Mouse (Mus musculus) liver, embryonic 14.5 days (tissue): ENCODE measurements around the gene Tbc1d22a.

Experiments
- CTCF ChIP-seq: IDR thresholded peaks from 2 replicates; pipeline ENCODE4 v1.5.1; 2016; ENCODE audit warnings: antibody characterized with exemption, low read depth, control low read depth
- EP300 ChIP-seq: IDR thresholded peaks from 2 replicates; pipeline ENCODE4 v1.6.1; 2016; ENCODE audit warnings: antibody characterized with exemption, low read depth

DNA sequence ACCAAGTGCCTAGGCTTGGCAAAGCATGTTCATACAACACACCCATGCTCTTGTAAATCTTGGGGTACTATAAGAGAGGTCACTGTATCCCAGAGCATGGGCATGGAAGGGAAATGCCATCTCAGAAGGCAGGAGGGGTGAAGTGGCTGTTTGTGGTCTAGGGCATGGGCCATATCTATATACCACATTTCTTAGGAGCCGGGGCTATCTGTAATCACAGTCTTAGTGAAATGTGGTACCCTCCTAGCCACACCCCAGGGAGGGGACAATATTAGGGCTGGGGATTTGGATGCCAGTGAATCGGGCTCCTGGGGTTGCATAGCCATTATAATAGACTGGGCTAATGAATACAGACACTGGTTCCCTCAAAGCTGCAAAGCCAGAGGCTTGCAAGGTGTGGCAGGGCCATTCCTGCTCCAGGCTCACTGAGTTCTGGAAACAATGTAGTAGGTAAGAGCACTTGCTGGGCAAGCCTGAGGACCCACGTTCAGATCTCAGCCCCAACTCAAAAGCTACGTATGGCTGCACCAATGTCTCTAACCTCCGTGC, 197.3 kb downstream of the Tbc1d22a start:
- TF ChIP-seq CTCF, result no peak
- TF ChIP-seq EP300, result 0 out of 2 replicates have a peak, but pooled peaks have one; percentile 34
